Mouse (Mus musculus) left cerebral cortex, postnatal 4 days (tissue): ENCODE measurements around the gene Efl1. TPM values are rescaled to one million over a fixed set of nuclear protein-coding genes. Genes with fewer than 3 reads are reported as not detected.
A peak's percentile ranks its signal among the peaks of the same experiment; 100 is the strongest.

ENCODE experiments used
- DNase-seq: peaks from one replicate; pipeline ENCODE4 v3.0.0-alpha.2; 2022
- intact Hi-C: fragments of 180-260 bp; cut with DNase I; formaldehyde crosslinking; loops from one replicate; pipeline ENCODE4 v1.15.1; 2025
- total RNA-seq, 2 experiments: library from RNA; stranded (reverse); gene quantifications; 2 replicates each; pipeline ENCODE4 v1.2.3; 2021

The Efl1 gene
- total RNA-seq, 2 experiments from 2014 or later: 20.3 to 22.5 TPM

GRCm38 (mm10) chr7:82808257-82808656 is 159.8 kb downstream of the Efl1 start:
- intact Hi-C loops: no loop called here
- DNase-seq: peak; percentile 24

GRCm38 (mm10) chr7:82809126-82809525 is 160.7 kb downstream of the Efl1 start:
- intact Hi-C loops: no loop called here

GRCm38 (mm10) chr7:82810799-82811139 is 162.4 kb downstream of the Efl1 start:
- intact Hi-C loops: no loop called here

More at GRCm38 (mm10) chr7:82809126-82809525, 160.7 kb downstream of the Efl1 start:
- DNase-seq: no peak

GRCm38 (mm10) chr7:82811140-82811851 is 162.9 kb downstream of the Efl1 start:
- intact Hi-C loops: no loop called here

More at GRCm38 (mm10) chr7:82810799-82811139, 162.4 kb downstream of the Efl1 start:
- DNase-seq: no peak

GRCm38 (mm10) chr7:82812186-82813155 is 164.1 kb downstream of the Efl1 start:
- DNase-seq: no peak
- intact Hi-C loops: no loop called here

More at GRCm38 (mm10) chr7:82811140-82811851, 162.9 kb downstream of the Efl1 start:
- DNase-seq: no peak

- no peak for DNase-seq
- intact Hi-C loops: no loop called here
Observed at GRCm38 (mm10) chr7:82819541-82819940, 171.1 kb downstream of the Efl1 start.

GRCm38 (mm10) chr7:82820661-82821060 is 172.2 kb downstream of the Efl1 start:
- DNase-seq: no peak
- intact Hi-C loops: no loop called here

GRCm38 (mm10) chr7:82821501-82821900 is 173.1 kb downstream of the Efl1 start:
- intact Hi-C loops: no loop called here
- DNase-seq: no peak

- no peak for DNase-seq
Observed at GRCm38 (mm10) chr7:82822528-82822927, 174.1 kb downstream of the Efl1 start.

More at GRCm38 (mm10) chr7:82822528-82822927, 174.1 kb downstream of the Efl1 start:
- intact Hi-C loops: no loop called here

Other genes with a start within 250 kb of the Efl1 start
- 10 to 100 TPM in 1 of 2 experiments, 1 to 10 TPM in 1; 8.9 to 14.2 TPM for gene Saxo2, start 86 bp upstream of the Efl1 start, total RNA-seq
- gene Mex3b, start 218.7 kb downstream of the Efl1 start, total RNA-seq: 10 to 100 TPM; 73.8 to 79.0 TPM